In genomic region chr11:61305377-61305776, GRCm38 (mm10) we compare ENCODE assay signal across 10 mouse cellular contexts. TPM values are rescaled to one million over a fixed set of nuclear protein-coding genes. Genes with fewer than 3 reads are reported as not detected.
DNase-seq lines count a peak whose midpoint lies in the region; ATAC-seq and TF ChIP-seq lines count a peak whose summit lies in the region.
"Had no signal": no experiment of that assay in that cellular context is flagged by ENCODE, and none has a peak within 500 bp of the region (broad histone marks: within the 10 kb centered on the region; RNA-seq: fewer than 3 reads in every experiment).

No protein-coding gene starts in this region.

- H3K4me2 ChIP-seq in kidney, embryonic 14.5 days (replicated peaks; ENCODE audit: low read depth, low read length) = no peak overlapping the region
- no peak overlapping the region for H3K4me2 ChIP-seq in liver, embryonic 13.5 days
- H3K4me2 ChIP-seq in intestine, embryonic 16.5 days (ENCODE audit: low read depth, low read length) = no peak overlapping the region
- H3K4me2 ChIP-seq: embryonic facial prominence, embryonic 13.5 days had no signal

- peak; percentile 67 to 88 (median 81) for TF ChIP-seq CTCF in MEL (IDR thresholded peaks at IDR 0.05 in 2 of 3, conservative IDR thresholded peaks at IDR 0.05 in 1 of 3; ENCODE audit: control insufficient read depth in 1 of 3, insufficient read depth in 1 of 3, low read depth in 2 of 3, low read length in 3 of 3, poor library complexity in 1 of 3, severe bottlenecking in 1 of 3)

- H3K4me3 ChIP-seq in kidney, embryonic 14.5 days (ENCODE audit: low read length) = no peak overlapping the region
- peak overlapping the region; percentile 39 to 52; a peak in 3 of 4 replicates for H3K4me3 ChIP-seq in MEL (ENCODE audit: control insufficient read depth in 1 of 2, insufficient read depth in 1 of 2, low read depth in 2 of 2, low read length in 2 of 2)
- no peak overlapping the region for H3K4me3 ChIP-seq in liver, embryonic 13.5 days (replicated peaks)
- no peak overlapping the region for H3K4me3 ChIP-seq in intestine, embryonic 16.5 days (ENCODE audit: low read length)
- H3K4me3 ChIP-seq: embryonic facial prominence, embryonic 13.5 days had no signal

- TF ChIP-seq RAD21 in MEL (IDR thresholded peaks at IDR 0.05; ENCODE audit: low read depth, low read length) = peak; percentile 83

- no peaks in the 10 kb centered on the region for H3K4me1 ChIP-seq in kidney, embryonic 14.5 days (ENCODE audit: control insufficient read depth, insufficient read depth, low read length)
- H3K4me1 ChIP-seq in MEL (ENCODE audit: control insufficient read depth in 1 of 2, insufficient read depth in 2 of 2, low read length in 2 of 2) = peaks cover 3 to 11% of the 10 kb centered on the region in 2 experiments; a peak in 2 of 4 replicates
- peaks cover 19% of the 10 kb centered on the region for H3K4me1 ChIP-seq in liver, embryonic 13.5 days (replicated peaks)
- peaks cover 2% of the 10 kb centered on the region; the same call in 1 of the 2 replicates for H3K4me1 ChIP-seq in intestine, embryonic 16.5 days (ENCODE audit: control insufficient read depth, insufficient read depth, low read length)

- H3K27me3 ChIP-seq in kidney, embryonic 14.5 days (ENCODE audit: control insufficient read depth, insufficient read depth, low read length) = no peaks in the 10 kb centered on the region
- H3K27me3 ChIP-seq in MEL (ENCODE audit: control insufficient read depth in 1 of 2, insufficient read depth in 2 of 2, low read length in 2 of 2) = no peaks in the 10 kb centered on the region
- no peaks in the 10 kb centered on the region for H3K27me3 ChIP-seq in liver, embryonic 13.5 days
- no peaks in the 10 kb centered on the region for H3K27me3 ChIP-seq in intestine, embryonic 16.5 days (replicated peaks; ENCODE audit: control insufficient read depth, insufficient read depth, low read length)
- H3K27me3 ChIP-seq: embryonic facial prominence, embryonic 13.5 days had no signal

- no peaks in the 10 kb centered on the region for H3K79me2 ChIP-seq in MEL (ENCODE audit: control insufficient read depth, insufficient read depth, low read length, poor library complexity)

- no peak overlapping the region for H3K27ac ChIP-seq in kidney, embryonic 14.5 days (ENCODE audit: low read depth, low read length)
- H3K27ac ChIP-seq in MEL (ENCODE audit: control insufficient read depth, low read depth, low read length) = no peak overlapping the region
- H3K27ac ChIP-seq in liver, embryonic 13.5 days = no peak overlapping the region
- no peak overlapping the region for H3K27ac ChIP-seq in intestine, embryonic 16.5 days (ENCODE audit: low read length)
- H3K27ac ChIP-seq: embryonic facial prominence, embryonic 13.5 days had no signal

- DNase-seq in kidney, adult 18-20 months = peak; percentile 57
- peak; percentile 90 for DNase-seq in MEL (ENCODE audit: low read depth, low spot score)
- peak; percentile 51 for DNase-seq in c-Kit-positive CD71-positive TER-119-negative erythroid progenitor cells, embryonic 14.5 days (ENCODE audit: low read depth)
- DNase-seq in liver, embryonic 13.5 days = peak; percentile 20
- DNase-seq in spleen, postnatal 4 days (ENCODE audit: low spot score in 2 of 2) = peak; percentile 62 to 83
- DNase-seq in urinary bladder, adult 2 months (ENCODE audit: low spot score) = no peak

- H3K9me3 ChIP-seq in kidney, embryonic 14.5 days (ENCODE audit: control insufficient read depth, low read length) = peaks cover 8% of the 10 kb centered on the region; the same call in 1 of the 2 replicates
- H3K9me3 ChIP-seq in MEL (replicated peaks; ENCODE audit: insufficient read depth, low read length) = no peaks in the 10 kb centered on the region
- no peaks in the 10 kb centered on the region for H3K9me3 ChIP-seq in liver, embryonic 13.5 days (replicated peaks)
- H3K9me3 ChIP-seq in intestine, embryonic 16.5 days (ENCODE audit: control insufficient read depth, low read length) = peaks cover 8% of the 10 kb centered on the region; the same call in 1 of the 2 replicates

- H3K9ac ChIP-seq in kidney, embryonic 14.5 days (ENCODE audit: low read depth, low read length) = no peak overlapping the region
- no peak overlapping the region for H3K9ac ChIP-seq in MEL (ENCODE audit: control insufficient read depth, low read depth, low read length, poor library complexity, severe bottlenecking)
- no peak overlapping the region for H3K9ac ChIP-seq in liver, embryonic 13.5 days
- no peak overlapping the region for H3K9ac ChIP-seq in intestine, embryonic 16.5 days (ENCODE audit: low read depth, low read length)
- H3K9ac ChIP-seq: embryonic facial prominence, embryonic 13.5 days had no signal

- 77% methylated on average over 4 of the region's 4 CpGs for WGBS in kidney, embryonic 14.5 days
- 61% methylated on average over 4 of the region's 4 CpGs for WGBS in liver, embryonic 13.5 days (ENCODE audit: insufficient replicate concordance)
- 83% methylated on average over 4 of the region's 4 CpGs for WGBS in intestine, embryonic 16.5 days

- no peak for ATAC-seq in kidney, embryonic 14.5 days (ENCODE audit: low FRiP score, low TSS enrichment)
- no peak for ATAC-seq in liver, embryonic 13.5 days (ENCODE audit: low read depth)
- no peak for ATAC-seq in intestine, embryonic 16.5 days

- no peak for TF ChIP-seq EP300 in MEL (IDR thresholded peaks at IDR 0.05; ENCODE audit: low read depth in 1 of 2, low read length in 2 of 2)

- no peak for TF ChIP-seq POLR2A in MEL (IDR thresholded peaks at IDR 0.05; ENCODE audit: control insufficient read depth in 1 of 2, insufficient read depth in 1 of 2, low read depth in 1 of 2, low read length in 2 of 2, poor library complexity in 1 of 2)

- H3K36me3 ChIP-seq in kidney, embryonic 14.5 days (ENCODE audit: control insufficient read depth, insufficient read depth, low read length) = no peaks in the 10 kb centered on the region
- no peaks in the 10 kb centered on the region for H3K36me3 ChIP-seq in MEL (ENCODE audit: control insufficient read depth in 1 of 2, insufficient read depth in 2 of 2, low read length in 2 of 2)
- no peaks in the 10 kb centered on the region for H3K36me3 ChIP-seq in liver, embryonic 13.5 days
- H3K36me3 ChIP-seq in intestine, embryonic 16.5 days (ENCODE audit: control insufficient read depth, insufficient read depth, low read length) = no peaks in the 10 kb centered on the region
- H3K36me3 ChIP-seq: embryonic facial prominence, embryonic 13.5 days had no signal

TF ChIP-seq in MEL, 35 proteins besides CTCF, POLR2A, EP300 and RAD21 (continues in another document):
- TF ChIP-seq NELFE (IDR thresholded peaks at IDR 0.05; ENCODE audit: low read depth, low read length) = no peak
- no peak for TF ChIP-seq GATA1 (IDR thresholded peaks at IDR 0.05; ENCODE audit: low read depth, low read length)
- peak; percentile 93 for TF ChIP-seq ZC3H11A (IDR thresholded peaks at IDR 0.05; ENCODE audit: low read depth, low read length)
- no peak for TF ChIP-seq TCF12 (IDR thresholded peaks at IDR 0.05; ENCODE audit: low read depth, low read length)
- no peak for TF ChIP-seq MAX (IDR thresholded peaks at IDR 0.05; ENCODE audit: low read length)
- no peak for TF ChIP-seq MYB (IDR thresholded peaks at IDR 0.05; ENCODE audit: low read depth, low read length)
- peak; percentile 29; the same call in 1 of the 2 replicates for TF ChIP-seq ETS1 (IDR thresholded peaks at IDR 0.05; ENCODE audit: low read depth, low read length)
- TF ChIP-seq MXI1 (IDR thresholded peaks at IDR 0.05; ENCODE audit: low read depth, low read length) = peak; percentile 41; the same call in 1 of the 2 replicates
- TF ChIP-seq MYC (IDR thresholded peaks at IDR 0.05; ENCODE audit: low read depth, low read length) = peak; percentile 68
- no peak for TF ChIP-seq POLR2AphosphoS2 (IDR thresholded peaks at IDR 0.05; ENCODE audit: low read length)
- no peak for TF ChIP-seq KAT2A (conservative IDR thresholded peaks at IDR 0.05; ENCODE audit: low read depth, low read length)
- TF ChIP-seq ZMIZ1 (IDR thresholded peaks at IDR 0.05; ENCODE audit: low read depth, low read length) = no peak
- TF ChIP-seq POLR2AphosphoS5 (IDR thresholded peaks at IDR 0.05; ENCODE audit: borderline replicate concordance, low read depth, low read length) = no peak
- no peak for TF ChIP-seq CHD1 (IDR thresholded peaks at IDR 0.05; ENCODE audit: low read depth, low read length)
- no peak for TF ChIP-seq GABPA (IDR thresholded peaks at IDR 0.05; ENCODE audit: low read depth, low read length)
- no peak for TF ChIP-seq ZKSCAN1 (IDR thresholded peaks at IDR 0.05; ENCODE audit: low read depth, low read length)
- no peak for TF ChIP-seq MAZ (IDR thresholded peaks at IDR 0.05; ENCODE audit: low read depth, low read length)
- no peak for TF ChIP-seq ELF1 (IDR thresholded peaks at IDR 0.05; ENCODE audit: low read depth, low read length)
- TF ChIP-seq ZNF384 (IDR thresholded peaks at IDR 0.05; ENCODE audit: low read depth, low read length) = 0 out of 2 replicates have a peak, but pooled peaks have one; percentile 33
- TF ChIP-seq MAFK (IDR thresholded peaks at IDR 0.05; ENCODE audit: borderline replicate concordance, low read depth, low read length) = no peak
- peak; percentile 95 for TF ChIP-seq SMC3 (IDR thresholded peaks at IDR 0.05; ENCODE audit: low read depth, low read length)
- peak; percentile 25; the same call in 1 of the 2 replicates for TF ChIP-seq USF1 (IDR thresholded peaks at IDR 0.05; ENCODE audit: low read depth, low read length)

RNA-seq across cellular contexts. Expression of gene Slc47a2, which starts 37.3 kb away (rescaled TPM):
- polyA plus RNA-seq in kidney, embryonic 14.5 days (2014; fragmentation: Nextera tagmentation; extraction: Ambion mirVana) = not detected in 2 replicates
- 0.10 and 0.15 TPM in 2 replicates for total RNA-seq in MEL (2012; rRNA removed)
- polyA plus RNA-seq in MEL (2012; ENCODE audit: insufficient read depth in 1 of 2, insufficient read length in 2 of 2, low read depth in 1 of 2, low replicate concordance in 2 of 2, missing spikeins in 1 of 2) = under 1 TPM in 1 of 2 experiments, not detected in 1; 0.25 TPM
- 0.06 and 0.09 TPM in 2 replicates for polyA plus RNA-seq in liver, embryonic 13.5 days (2015; fragmentation: Nextera tagmentation; extraction: Ambion mirVana)
- polyA plus RNA-seq in urinary bladder, adult 2 months (2012; rRNA removed) = 0.25 and 0.41 TPM in 2 replicates
- not detected in 2 replicates for polyA plus RNA-seq in intestine, embryonic 16.5 days (2015; fragmentation: Nextera tagmentation; extraction: Ambion mirVana)
- polyA plus RNA-seq: embryonic facial prominence, embryonic 13.5 days; intestine, embryonic 14.5 days had no signal

RNA-seq across cellular contexts. Expression of gene Aldh3a2, which starts 38.1 kb away (rescaled TPM):
- 17.9 and 32.5 TPM in 2 replicates for polyA plus RNA-seq in kidney, embryonic 14.5 days (2014; fragmentation: Nextera tagmentation; extraction: Ambion mirVana)
- total RNA-seq in MEL (2012; rRNA removed) = 9.6 and 11.0 TPM in 2 replicates
- 10 to 100 TPM in 1 of 2 experiments, not detected in 1; 15.0 TPM for polyA plus RNA-seq in MEL (2012; ENCODE audit: insufficient read depth in 1 of 2, insufficient read length in 2 of 2, low read depth in 1 of 2, low replicate concordance in 2 of 2, missing spikeins in 1 of 2)
- polyA plus RNA-seq in liver, embryonic 13.5 days (2015; fragmentation: Nextera tagmentation; extraction: Ambion mirVana) = 21.1 and 24.2 TPM in 2 replicates
- polyA plus RNA-seq in urinary bladder, adult 2 months (2012; rRNA removed) = 71.3 and 77.7 TPM in 2 replicates
- 63.7 and 66.0 TPM in 2 replicates for polyA plus RNA-seq in intestine, embryonic 16.5 days (2015; fragmentation: Nextera tagmentation; extraction: Ambion mirVana)

Comparison
In these comparisons a context has a peak if more than half of its experiments do, and no peak if none do; other contexts are left out.
1. H3K4me3 ChIP-seq: peak in MEL (2 of 2); none in kidney, embryonic 14.5 days (single experiment), liver, embryonic 13.5 days (single experiment) and intestine, embryonic 16.5 days (single experiment).